Mouse (Mus musculus): ENCODE data around the gene Olfr610.
"Not testable (repeated sequence)": the region's sequence is repeated elsewhere in the genome, so short reads cannot be mapped to it uniquely, and the experiment has no call there.

The Olfr610 gene

GRCm38 (mm10) chr7:103512022-103512421 lies at the start of gene Olfr610:
Gene Olfr610 (minus strand): TSS chr7:103512122.
- DNase-seq = no peak

GRCm38 (mm10) chr7:103555779-103556178 lies 43.9 kb upstream of the Olfr610 start, which contains the start of gene Olfr615:
Gene Olfr615 (plus strand): TSS chr7:103556079.
- no peak for DNase-seq

- DNase-seq = no peak
These were observed 35.9 kb upstream of the Olfr610 start, which contains the start of gene Olfr613 for GRCm38 (mm10) chr7:103547774-103548173. Gene Olfr613 (plus strand): TSS chr7:103548074.

- DNase-seq = not testable (repeated sequence)
These were observed 30.7 kb upstream of the Olfr610 start, which contains the start of gene Olfr612 for GRCm38 (mm10) chr7:103542617-103543016. Gene Olfr612 (minus strand): TSS chr7:103542717.

- not testable (repeated sequence) for DNase-seq
These were observed 8.8 kb upstream of the Olfr610 start, which contains the start of gene Olfr611 for GRCm38 (mm10) chr7:103520746-103521145. Gene Olfr611 (minus strand): TSS chr7:103520846.

- no peak for DNase-seq
These were observed 14.0 kb downstream of the Olfr610 start, which contains the start of gene Olfr609 for GRCm38 (mm10) chr7:103497962-103498361. Gene Olfr609 (minus strand): TSS chr7:103498062.

GRCm38 (mm10) chr7:103477106-103477505 lies 34.8 kb downstream of the Olfr610 start:
- DNase-seq = not testable (repeated sequence)

GRCm38 (mm10) chr7:103469577-103469976 lies 42.3 kb downstream of the Olfr610 start, which contains the start of gene Olfr608:
Gene Olfr608 (plus strand): TSS chr7:103469877.
- DNase-seq = no peak

- DNase-seq = no peak
These were observed 51.3 kb downstream of the Olfr610 start for GRCm38 (mm10) chr7:103460590-103460989.

Data from lung, postnatal 10 days (tissue).